Mouse (Mus musculus): ENCODE data around the gene Ilvbl. TPM values are rescaled to one million over a fixed set of nuclear protein-coding genes. Genes with fewer than 3 reads are reported as not detected.

Gene Ilvbl
- total and polyA plus RNA-seq, 2 experiments, result 27.2 to 47.1 TPM

GRCm38 (mm10) chr10:78569686-78570085 lies 4.5 kb upstream of the Ilvbl start:
- no peak for DNase-seq (ENCODE audit: extremely low read depth, low read depth, low spot score)
- TF ChIP-seq CTCF (IDR thresholded peaks at IDR 0.05; ENCODE audit: low read depth, low read length) (no peak), POLR2A (IDR thresholded peaks at IDR 0.05; ENCODE audit: extremely low read depth, insufficient read depth, low read length) (no peak)
- Histone ChIP-seq H3K9ac (ENCODE audit: low read depth, low read length) (no peak overlapping the region), H3K79me2 (ENCODE audit: control insufficient read depth, insufficient read depth, low read length) (no peaks in the 10 kb centered on the region), H3K4me1 (ENCODE audit: control insufficient read depth, insufficient read depth, low read length) (no peaks in the 10 kb centered on the region), H3K27me3 (ENCODE audit: control insufficient read depth, insufficient read depth, low read length) (no peaks in the 10 kb centered on the region), H3K36me3 (ENCODE audit: control insufficient read depth, insufficient read depth, low read length) (no peaks in the 10 kb centered on the region), H3K27ac (replicated peaks; ENCODE audit: insufficient read depth, low read depth, low read length) (no peak overlapping the region), H3K4me3 (ENCODE audit: insufficient read depth, low read depth, low read length) (no peak overlapping the region)
- WGBS, result 77% methylated on average over 3 of the region's 3 CpGs

GRCm38 (mm10) chr10:78570416-78570815 lies 3.7 kb upstream of the Ilvbl start:
- no peak for DNase-seq (ENCODE audit: extremely low read depth, low read depth, low spot score)
- Histone ChIP-seq H3K79me2 (ENCODE audit: control insufficient read depth, insufficient read depth, low read length) (no peaks in the 10 kb centered on the region), H3K9ac (ENCODE audit: low read depth, low read length) (no peak overlapping the region), H3K4me1 (ENCODE audit: control insufficient read depth, insufficient read depth, low read length) (no peaks in the 10 kb centered on the region; the same call in 1 of the 2 replicates), H3K27me3 (ENCODE audit: control insufficient read depth, insufficient read depth, low read length) (no peaks in the 10 kb centered on the region), H3K4me3 (ENCODE audit: insufficient read depth, low read depth, low read length) (no peak overlapping the region), H3K27ac (replicated peaks; ENCODE audit: insufficient read depth, low read depth, low read length) (no peak overlapping the region), H3K36me3 (ENCODE audit: control insufficient read depth, insufficient read depth, low read length) (no peaks in the 10 kb centered on the region)
- WGBS, result 84% methylated on average over 6 of the region's 6 CpGs
- no peak for TF ChIP-seq POLR2A (IDR thresholded peaks at IDR 0.05; ENCODE audit: extremely low read depth, insufficient read depth, low read length)
- TF ChIP-seq CTCF (IDR thresholded peaks at IDR 0.05; ENCODE audit: low read depth, low read length), result no peak

GRCm38 (mm10) chr10:78570897-78571296 lies 3.2 kb upstream of the Ilvbl start:
- Histone ChIP-seq H3K4me1 (ENCODE audit: control insufficient read depth, insufficient read depth, low read length) (peaks cover 2% of the 10 kb centered on the region), H3K36me3 (ENCODE audit: control insufficient read depth, insufficient read depth, low read length) (no peaks in the 10 kb centered on the region), H3K9ac (ENCODE audit: low read depth, low read length) (no peak overlapping the region), H3K27me3 (ENCODE audit: control insufficient read depth, insufficient read depth, low read length) (no peaks in the 10 kb centered on the region), H3K27ac (replicated peaks; ENCODE audit: insufficient read depth, low read depth, low read length) (no peak overlapping the region), H3K79me2 (ENCODE audit: control insufficient read depth, insufficient read depth, low read length) (no peaks in the 10 kb centered on the region), H3K4me3 (ENCODE audit: insufficient read depth, low read depth, low read length) (no peak overlapping the region)
- no peak for DNase-seq (ENCODE audit: extremely low read depth, low read depth, low spot score)
- 94% methylated on average over 2 of the region's 2 CpGs for WGBS
- TF ChIP-seq CTCF (IDR thresholded peaks at IDR 0.05; ENCODE audit: low read depth, low read length), result no peak
- TF ChIP-seq POLR2A (IDR thresholded peaks at IDR 0.05; ENCODE audit: extremely low read depth, insufficient read depth, low read length), result no peak

GRCm38 (mm10) chr10:78573226-78573625 lies 920 bp upstream of the Ilvbl start:
- Histone ChIP-seq H3K27ac (replicated peaks; ENCODE audit: insufficient read depth, low read depth, low read length) (no peak overlapping the region), H3K4me1 (ENCODE audit: control insufficient read depth, insufficient read depth, low read length) (peaks cover 2% of the 10 kb centered on the region), H3K4me3 (ENCODE audit: insufficient read depth, low read depth, low read length) (no peak overlapping the region), H3K36me3 (ENCODE audit: control insufficient read depth, insufficient read depth, low read length) (no peaks in the 10 kb centered on the region; the same call in 1 of the 2 replicates), H3K79me2 (ENCODE audit: control insufficient read depth, insufficient read depth, low read length) (no peaks in the 10 kb centered on the region), H3K27me3 (ENCODE audit: control insufficient read depth, insufficient read depth, low read length) (no peaks in the 10 kb centered on the region), H3K9ac (ENCODE audit: low read depth, low read length) (no peak overlapping the region)
- no peak for DNase-seq (ENCODE audit: extremely low read depth, low read depth, low spot score)
- 83% methylated on average over 3 of the region's 3 CpGs for WGBS
- TF ChIP-seq CTCF (IDR thresholded peaks at IDR 0.05; ENCODE audit: low read depth, low read length), result no peak
- no peak for TF ChIP-seq POLR2A (IDR thresholded peaks at IDR 0.05; ENCODE audit: extremely low read depth, insufficient read depth, low read length)

- peaks cover 6% of the 10 kb centered on the region; the same call in 1 of the 2 replicates for H3K36me3 ChIP-seq (ENCODE audit: control insufficient read depth, insufficient read depth, low read length)
- H3K27me3 ChIP-seq (ENCODE audit: control insufficient read depth, insufficient read depth, low read length), result no peaks in the 10 kb centered on the region
- no peak for TF ChIP-seq POLR2A (IDR thresholded peaks at IDR 0.05; ENCODE audit: extremely low read depth, insufficient read depth, low read length)
- no peak for TF ChIP-seq CTCF (IDR thresholded peaks at IDR 0.05; ENCODE audit: low read depth, low read length)
- 8% methylated on average over 13 of the region's 13 CpGs for WGBS
- H3K27ac ChIP-seq (replicated peaks; ENCODE audit: insufficient read depth, low read depth, low read length), result peak overlapping the region; percentile 95
- peak overlapping the region; percentile 84 for H3K4me3 ChIP-seq (ENCODE audit: insufficient read depth, low read depth, low read length)
- DNase-seq (ENCODE audit: extremely low read depth, low read depth, low spot score), result peak; percentile 33
- H3K9ac ChIP-seq (ENCODE audit: low read depth, low read length), result peak overlapping the region; percentile 81
- H3K4me1 ChIP-seq (ENCODE audit: control insufficient read depth, insufficient read depth, low read length), result peaks cover 2% of the 10 kb centered on the region
- no peaks in the 10 kb centered on the region for H3K79me2 ChIP-seq (ENCODE audit: control insufficient read depth, insufficient read depth, low read length)
These were observed 1.0 kb downstream of the Ilvbl start for GRCm38 (mm10) chr10:78575105-78575632.

- Histone ChIP-seq H3K4me3 (ENCODE audit: insufficient read depth, low read depth, low read length) (no peak overlapping the region), H3K79me2 (ENCODE audit: control insufficient read depth, insufficient read depth, low read length) (no peaks in the 10 kb centered on the region), H3K9ac (ENCODE audit: low read depth, low read length) (no peak overlapping the region), H3K4me1 (ENCODE audit: control insufficient read depth, insufficient read depth, low read length) (peaks cover 2% of the 10 kb centered on the region), H3K27me3 (ENCODE audit: control insufficient read depth, insufficient read depth, low read length) (no peaks in the 10 kb centered on the region), H3K36me3 (ENCODE audit: control insufficient read depth, insufficient read depth, low read length) (peaks cover 8% of the 10 kb centered on the region; the same call in 1 of the 2 replicates), H3K27ac (replicated peaks; ENCODE audit: insufficient read depth, low read depth, low read length) (no peak overlapping the region)
- WGBS, result 5% methylated on average over 2 of the region's 2 CpGs
- no peak for TF ChIP-seq POLR2A (IDR thresholded peaks at IDR 0.05; ENCODE audit: extremely low read depth, insufficient read depth, low read length)
- TF ChIP-seq CTCF (IDR thresholded peaks at IDR 0.05; ENCODE audit: low read depth, low read length), result no peak
- DNase-seq (ENCODE audit: extremely low read depth, low read depth, low spot score), result peak; percentile 12
These were observed 1.5 kb downstream of the Ilvbl start for GRCm38 (mm10) chr10:78575690-78576089.

Measured in liver, adult 2 months (tissue).